Mouse (Mus musculus) NIH3T3 (cell line): ENCODE measurements around the gene Tbx2.

Experiments used
- DNase-seq: peaks from one replicate; pipeline ENCODE4 v3.0.0-alpha.2; 2012; ENCODE audit warnings: low read depth

Gene Tbx2

DNA sequence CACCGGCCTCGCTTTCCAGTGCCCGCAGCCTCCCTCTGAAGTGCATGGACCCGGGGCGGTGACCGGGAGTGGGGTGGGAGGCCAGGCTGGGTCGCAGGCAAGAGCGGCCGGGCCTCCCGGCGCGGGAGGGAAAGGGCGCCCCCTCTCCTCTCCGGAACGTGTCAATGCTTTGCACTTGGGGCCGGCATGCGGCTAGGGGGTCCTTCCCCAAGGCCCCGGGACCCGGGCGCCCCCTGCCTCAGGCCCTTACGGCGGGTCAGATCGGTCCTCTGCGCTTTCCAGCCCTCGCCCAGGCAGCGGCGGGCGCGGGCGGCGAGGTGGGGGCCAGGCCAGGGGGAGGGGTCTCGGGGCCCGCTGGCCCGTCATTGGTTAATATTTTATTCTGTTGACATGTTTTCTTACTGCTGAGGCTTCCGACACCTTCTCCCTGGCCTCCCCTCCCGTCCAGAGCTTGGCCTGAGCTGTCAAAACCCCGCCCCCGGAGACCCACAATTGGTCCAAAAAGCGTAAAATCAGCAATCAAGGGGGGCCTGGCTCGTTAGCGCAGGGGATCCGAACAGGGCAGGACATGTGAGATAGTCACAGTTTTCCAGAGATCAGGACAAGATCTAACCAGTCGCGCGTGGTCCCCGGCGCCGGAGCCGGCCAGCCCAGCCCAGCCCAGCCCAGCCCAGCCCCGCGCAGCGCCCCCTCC, at the start of gene Tbx2:
TSS of gene Tbx2 (plus strand) at position 321 of the 694 bp plus-strand sequence.
- peak; percentile 22 for DNase-seq

DNA sequence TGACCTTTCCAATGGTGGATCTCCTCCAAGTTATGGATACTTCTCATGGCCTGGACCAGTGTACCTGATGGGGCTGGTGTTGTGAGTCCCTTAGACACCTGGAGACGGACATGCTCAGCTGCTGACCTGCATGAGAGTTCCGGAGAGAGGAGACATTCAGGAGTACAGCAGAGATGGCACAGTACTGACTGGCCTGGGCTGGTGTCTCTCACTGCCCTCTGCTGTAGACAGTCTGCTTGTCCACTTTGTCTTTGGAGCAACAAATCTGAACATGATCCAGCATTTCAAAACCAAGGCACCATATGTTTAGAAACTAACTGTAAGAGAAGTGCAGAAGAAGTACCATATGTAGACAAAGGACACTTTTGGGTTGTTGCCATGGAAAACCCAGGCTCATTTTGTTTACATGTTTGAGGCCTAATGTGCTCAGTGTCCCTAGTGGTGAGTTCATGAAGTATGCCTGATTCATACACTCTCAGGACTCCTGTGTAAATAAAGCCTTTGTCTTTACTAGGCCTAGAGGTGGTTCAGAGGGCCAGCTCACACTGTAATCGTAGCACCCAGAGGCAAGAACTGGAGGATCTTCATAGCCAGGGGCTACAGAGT, 46.1 kb upstream of the Tbx2 start:
- peak; percentile 89 for DNase-seq

DNA sequence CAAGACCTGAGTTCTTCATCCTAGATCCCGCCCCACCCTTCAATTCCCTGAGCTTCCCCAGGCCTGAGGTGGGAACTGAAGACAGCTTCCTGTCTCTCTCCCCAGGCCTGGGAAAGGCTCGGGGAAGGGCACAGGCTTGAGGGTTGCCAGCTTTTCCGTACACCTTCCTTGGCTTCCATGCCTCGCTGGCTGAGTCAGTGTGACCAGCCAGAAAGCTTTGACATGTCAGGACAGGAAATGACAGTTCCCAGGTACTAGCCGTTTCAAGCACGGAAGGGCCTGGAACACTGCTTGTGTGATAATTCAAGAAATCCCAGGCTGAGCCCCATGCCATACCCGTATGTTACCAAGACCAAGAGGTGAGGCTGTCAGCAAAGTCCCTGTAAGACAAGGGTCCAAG, 42.6 kb upstream of the Tbx2 start:
- no peak for DNase-seq

DNA sequence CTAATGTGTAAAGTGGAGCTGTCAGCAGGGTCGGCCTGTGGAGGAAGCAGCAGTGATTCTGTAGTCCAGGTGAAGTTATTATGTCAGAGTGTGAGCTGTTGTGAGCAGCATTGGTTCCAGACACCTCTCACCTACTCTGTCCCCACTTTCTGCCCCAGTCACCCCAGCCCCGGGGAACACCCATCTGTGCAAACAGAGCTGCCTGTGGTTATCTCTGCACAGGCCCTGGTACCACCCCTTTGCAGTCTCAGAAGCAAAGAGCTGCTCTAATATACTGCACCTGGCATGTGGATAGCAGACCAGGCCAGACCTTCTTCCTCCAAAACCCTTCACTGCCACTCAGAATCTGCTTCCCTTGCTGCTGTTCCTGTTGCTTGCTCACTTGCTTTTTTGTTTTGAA, 42.1 kb upstream of the Tbx2 start:
- DNase-seq, result no peak

DNA sequence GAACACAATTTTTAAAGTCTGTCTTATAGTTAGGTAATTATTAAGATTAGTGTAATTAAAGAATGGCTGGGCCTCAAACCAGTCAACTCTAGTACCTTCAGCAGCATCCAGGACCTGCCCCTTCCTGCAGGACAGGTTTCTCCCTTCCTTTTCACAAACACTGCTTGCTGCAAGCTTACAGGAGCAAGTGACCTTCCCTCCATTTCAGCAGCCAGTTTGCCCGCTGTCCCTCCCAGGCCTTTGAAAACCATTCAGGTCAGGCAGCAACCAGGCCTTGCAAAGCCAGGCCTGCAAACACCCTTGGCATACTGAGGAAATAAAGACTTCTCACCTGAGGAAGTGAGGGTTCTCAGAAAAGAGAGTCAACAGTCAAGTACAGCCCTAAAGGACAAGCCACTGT, 41.1 kb upstream of the Tbx2 start:
- no peak for DNase-seq

DNA sequence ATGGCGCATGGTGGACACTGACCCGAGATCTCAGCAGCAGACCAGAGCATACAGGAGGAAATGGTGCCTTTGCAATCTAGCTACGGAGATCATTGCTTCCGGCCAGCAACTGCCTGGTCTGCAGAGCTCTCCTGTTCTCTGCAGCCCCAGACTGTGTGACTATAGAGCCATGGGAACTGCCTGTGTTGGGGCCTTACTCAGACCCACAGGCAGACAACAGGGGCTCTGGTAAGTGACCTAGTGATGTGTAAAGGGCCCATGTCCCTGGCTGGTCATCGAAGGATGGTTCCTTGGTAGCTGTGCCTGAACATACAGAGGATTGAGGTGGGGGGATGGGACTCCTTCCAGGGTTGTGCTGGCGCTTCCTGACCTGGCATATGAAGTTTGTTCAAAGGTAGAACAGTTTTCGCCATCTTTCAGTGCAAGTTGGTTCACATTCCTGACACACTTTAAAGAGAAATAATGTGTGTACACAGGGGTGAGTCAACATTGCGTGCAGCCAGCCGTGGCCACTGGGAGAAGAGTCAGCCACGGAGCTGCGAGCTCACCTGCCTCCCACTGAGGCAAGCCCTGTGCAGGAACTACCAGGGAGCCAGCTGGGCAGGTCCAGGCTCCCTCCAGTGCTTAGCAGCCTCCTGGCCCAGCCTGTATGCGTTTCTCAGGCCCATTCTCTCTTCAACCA, 39.7 kb upstream of the Tbx2 start:
- DNase-seq, result peak; percentile 11

DNA sequence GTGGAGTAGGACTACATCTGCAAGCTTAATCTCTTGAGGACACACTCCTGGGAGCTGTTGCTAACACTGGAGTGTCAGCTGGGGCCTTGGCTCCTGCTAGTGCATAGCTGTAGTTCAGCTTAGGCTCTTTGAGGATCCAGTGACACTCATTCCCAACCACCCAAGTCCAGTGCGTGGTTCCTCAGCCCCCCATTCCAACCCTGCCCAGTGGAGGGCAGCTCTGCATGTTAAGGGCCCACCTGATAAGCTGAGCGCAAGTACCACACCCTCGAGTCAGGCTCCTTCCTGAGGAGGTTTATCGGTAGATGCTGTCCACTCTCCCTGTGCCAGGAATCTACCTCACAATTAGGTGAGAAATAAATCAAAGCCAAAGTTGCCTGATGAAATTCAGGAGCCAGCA, 32.9 kb upstream of the Tbx2 start:
- DNase-seq, result no peak

DNA sequence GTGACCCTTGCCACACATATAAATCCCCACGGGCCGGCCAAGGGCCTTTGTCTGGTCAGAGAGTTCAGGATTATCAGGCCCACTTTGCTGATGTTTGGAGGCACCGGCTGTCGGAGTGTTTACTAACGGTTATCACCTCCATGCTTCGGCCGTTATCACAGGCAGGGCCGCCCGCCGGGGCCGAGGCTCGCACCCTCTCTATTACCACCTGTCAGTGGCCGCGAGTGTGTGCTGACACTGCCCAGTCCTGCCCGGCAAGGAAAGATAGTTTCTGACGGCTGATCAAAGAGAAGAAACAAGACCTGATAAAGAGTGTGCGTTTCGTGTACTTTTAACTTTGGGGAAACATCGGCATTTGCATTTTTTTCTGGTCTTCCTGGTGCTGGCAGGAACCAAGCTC, 32.5 kb upstream of the Tbx2 start:
- DNase-seq, result no peak

DNA sequence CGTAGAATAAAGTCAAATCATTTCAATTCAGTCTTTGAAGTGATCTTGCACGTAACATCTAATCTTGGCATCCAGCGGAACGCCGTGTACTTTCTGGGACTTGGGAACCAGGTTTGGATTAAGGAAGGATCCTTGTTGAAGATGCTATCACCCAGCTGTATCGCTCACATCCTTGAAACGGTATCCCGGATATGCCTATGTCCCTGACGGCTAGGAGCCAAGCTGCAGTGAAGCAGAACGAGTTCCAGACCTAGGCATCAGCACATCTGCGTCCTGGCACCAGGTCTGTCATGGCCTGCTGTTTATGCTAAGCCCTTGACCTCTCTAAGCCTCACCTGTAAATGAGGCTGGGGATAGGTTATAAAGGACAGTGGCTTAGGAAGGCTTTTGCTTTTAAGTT, 32.0 kb upstream of the Tbx2 start:
- DNase-seq, result no peak

DNA sequence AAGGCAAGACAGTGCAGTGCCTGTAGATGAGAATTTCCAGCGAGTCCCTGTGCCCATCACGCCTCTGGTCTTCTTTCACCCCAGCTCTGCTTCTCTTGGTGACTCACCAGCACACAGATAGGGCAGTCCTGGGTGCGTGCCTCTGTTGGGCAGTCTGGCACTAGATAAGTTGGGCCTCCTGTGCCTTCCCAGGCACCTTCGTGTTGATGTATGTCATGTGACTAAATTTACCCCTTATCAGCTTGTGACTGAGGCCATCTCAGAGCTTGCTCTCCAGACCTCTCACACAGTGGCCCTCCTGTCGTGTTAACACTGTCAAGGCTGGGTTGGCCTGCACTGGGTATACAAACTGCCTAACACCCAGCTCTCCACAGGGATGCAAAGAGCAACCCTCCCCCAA, 28.3 kb upstream of the Tbx2 start:
- DNase-seq, result no peak

DNA sequence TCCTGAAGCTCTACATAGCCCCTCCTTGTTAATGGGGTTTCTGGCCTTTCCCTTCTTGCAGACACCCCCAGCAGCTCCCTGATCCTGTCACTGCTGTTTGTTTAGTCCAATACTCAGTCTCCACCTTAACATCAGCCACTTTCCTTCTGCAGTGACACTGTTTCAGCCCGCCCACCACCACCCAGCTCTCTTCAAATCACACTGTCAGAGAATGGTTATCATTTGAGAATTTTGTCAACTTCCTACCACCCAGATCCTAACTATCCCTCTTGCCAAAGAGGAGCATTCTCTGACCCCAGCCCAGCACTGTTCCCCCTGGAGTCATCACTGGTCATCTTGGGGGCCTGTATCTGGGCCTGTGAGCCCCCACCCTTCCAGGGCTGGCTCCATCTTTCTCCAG, 26.6 kb upstream of the Tbx2 start:
- no peak for DNase-seq

DNA sequence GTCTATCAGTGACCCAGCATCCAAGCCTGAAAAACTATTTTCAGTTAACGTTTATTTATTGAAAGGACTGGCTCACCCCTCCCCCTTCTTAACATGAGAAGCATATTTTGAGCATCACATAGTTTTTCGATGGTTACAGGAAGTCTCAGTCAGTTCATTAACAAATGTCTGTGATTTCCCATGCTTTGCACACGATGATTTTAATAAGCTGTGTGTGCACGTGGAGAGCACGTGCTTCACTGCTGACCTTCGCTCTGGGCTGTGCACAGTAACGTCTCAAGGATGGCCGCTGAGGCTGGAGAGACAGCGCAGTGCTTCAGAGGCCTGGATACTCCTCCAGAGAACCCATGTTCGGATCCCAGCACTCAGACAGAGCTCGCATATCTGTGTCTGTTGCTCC, 25.0 kb upstream of the Tbx2 start:
- DNase-seq, result no peak

DNA sequence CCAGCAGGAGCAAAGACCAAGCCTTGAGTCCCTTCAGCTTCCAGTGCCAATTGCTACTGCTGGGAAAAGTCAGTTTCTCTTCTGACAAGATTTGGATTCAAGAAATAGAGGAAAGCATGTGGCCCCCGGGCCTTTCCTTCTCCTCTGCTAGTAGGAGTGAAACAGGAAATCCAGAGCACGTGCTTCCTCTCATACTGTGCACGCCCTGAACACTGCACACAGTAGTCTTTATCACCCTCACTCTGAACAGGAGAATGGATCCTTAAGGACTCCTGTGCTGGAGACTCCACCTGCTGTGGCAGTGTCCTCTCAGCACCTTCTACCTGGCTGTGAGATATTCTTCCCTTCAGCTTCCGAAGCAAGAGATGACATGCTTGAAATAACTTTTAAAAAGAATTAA, 21.1 kb upstream of the Tbx2 start:
- DNase-seq, result no peak

DNA sequence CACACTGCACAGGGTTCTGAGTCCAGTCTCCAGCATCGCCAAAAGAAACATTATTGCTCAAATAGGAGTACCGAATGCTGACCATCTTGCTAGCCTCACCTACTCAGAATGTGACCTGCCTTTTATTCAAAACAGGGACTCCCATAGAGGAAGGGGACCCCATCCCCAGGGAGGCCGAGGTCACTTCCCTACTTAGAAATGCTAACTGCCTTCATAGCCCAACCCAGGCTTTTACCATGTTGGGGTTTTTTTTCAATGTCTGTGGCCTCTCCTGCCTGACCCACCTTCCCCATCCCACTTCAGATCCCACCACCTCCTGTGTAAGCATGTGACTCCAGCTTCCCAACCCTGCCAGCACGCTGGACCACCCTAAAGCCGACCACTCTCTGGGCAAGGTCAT, 20.7 kb upstream of the Tbx2 start:
- DNase-seq, result no peak

DNA sequence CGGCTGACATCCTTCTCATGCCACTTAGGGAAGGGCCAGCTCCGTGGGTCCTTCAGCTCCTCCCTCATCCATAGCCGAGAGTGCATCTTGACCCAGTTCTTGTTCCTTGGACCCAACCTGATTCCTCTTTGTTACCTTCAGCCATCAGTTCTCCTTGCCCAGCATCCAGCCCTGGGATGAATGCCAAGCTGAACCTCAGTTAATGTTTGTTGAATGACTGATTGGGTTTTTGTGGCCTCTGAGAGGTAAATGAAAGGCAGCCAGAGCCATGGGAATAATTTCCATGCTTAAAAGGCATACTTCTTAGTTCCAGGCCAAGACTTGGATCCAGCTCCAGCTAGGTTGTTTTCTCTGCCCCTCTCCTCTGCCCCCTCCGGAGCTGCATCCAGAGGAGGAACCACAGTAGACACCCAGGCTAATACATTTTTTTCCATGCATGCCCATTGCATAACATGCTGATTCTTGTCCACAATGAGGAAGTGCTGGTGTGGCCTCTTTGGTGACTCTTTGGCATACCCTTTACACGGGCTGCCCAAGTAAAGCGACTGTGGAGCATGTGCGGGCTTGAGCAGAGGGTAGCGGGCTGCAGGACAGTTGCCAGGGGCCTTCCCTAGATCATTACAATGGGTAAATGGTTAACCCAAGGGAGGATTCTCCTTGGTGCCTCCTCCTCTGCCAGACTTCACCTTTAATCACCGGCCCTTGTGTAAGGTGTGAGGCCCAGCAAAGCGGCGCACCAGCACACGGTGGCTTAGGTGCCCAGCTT, 20.0 kb upstream of the Tbx2 start:
- no peak for DNase-seq

DNA sequence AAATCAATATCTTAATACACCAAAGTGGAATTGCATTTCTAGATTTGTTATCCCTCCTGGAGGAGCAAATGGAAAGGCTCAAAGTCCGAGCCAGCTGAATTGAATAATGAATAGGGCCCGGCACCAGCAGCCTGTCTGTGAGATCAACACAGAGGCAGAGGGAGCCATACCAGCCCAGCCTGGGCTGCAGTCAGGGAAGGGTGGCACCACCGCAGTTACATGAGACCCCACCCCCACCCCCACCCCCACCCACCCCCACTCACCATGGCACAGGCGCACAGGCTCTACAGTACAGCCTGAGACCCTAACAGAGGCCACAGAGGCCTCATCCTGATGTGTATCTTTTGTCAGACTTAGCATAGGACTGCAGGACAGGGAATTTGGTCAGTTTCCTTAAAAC, 17.7 kb upstream of the Tbx2 start:
- no peak for DNase-seq

DNA sequence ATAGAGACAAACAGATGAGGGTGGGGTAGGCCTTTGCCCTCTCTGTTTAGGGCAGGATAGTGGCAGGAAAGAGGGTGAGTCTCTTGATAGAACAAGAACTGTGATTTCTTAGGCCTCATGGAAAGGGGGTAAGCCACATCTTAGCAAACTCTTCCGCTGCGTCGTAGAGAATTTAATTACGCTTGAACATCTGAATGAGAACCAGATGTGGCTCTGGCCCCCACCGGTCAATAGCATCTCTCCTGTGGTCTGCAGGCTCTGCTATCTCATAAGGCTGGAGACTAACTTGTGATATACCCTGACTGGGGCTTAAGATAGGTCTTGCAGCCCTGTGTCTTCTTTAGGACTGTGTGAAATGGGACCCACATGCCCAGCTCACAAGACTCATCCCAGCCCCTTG, 15.9 kb upstream of the Tbx2 start:
- no peak for DNase-seq

DNA sequence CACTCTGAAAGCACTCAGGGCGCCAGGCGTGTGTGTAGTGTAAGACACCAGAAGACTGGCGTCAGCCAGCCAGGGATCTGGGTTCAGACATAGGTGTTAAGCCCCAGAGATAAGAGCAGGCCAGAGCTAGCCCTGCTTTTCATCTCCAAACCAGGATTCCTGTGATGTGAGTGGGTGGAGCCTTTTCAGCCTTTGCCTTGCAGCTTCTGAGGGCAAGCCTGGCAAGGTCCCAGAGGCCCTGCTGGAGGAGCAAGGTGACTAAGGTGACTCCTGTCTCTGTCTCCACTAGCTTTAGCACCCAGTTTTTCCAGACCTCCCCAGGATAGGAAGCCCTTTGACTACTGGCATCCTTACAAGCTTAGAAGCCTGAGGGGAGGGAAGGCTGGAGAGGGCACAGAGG, 13.9 kb upstream of the Tbx2 start:
- DNase-seq, result no peak

DNA sequence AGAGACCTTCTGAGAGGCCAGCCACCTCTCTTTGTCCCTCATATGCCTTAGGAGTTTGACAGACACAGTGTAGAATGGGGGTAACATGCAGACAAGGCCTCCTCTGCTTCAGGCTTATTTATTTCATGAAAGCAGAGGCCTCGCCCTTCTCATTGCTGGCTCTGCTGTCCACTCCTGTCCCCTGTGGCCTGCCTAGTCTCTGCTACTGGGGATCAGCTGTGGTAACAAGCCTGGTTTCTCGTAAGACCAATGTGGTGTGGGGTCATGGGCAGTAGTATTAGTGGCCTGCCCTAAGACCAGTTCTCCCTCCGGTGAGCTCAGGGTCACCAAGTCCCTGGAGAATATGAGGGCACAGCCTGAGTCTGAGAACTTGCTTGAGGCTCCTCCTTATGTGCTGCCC, 11.4 kb upstream of the Tbx2 start:
- no peak for DNase-seq

DNA sequence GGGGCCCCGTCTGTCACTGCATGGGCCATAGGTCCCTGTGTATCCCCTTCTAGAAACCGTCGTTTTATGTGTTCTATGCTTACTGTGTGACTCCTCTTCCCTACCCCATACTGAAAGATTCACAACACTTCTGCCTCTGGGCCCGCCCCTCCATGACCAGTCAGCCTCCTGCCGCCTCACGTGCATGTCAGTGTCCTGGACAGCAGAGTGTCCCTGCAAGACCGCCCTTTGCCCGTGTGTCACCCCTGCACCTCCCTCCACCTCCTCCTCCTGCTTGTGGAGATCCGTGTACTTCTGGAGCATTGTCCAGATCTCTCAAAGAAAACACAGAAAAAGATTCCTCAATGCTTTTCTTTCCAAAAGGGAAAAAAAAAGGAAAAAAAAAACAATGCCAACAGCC, 10.7 kb upstream of the Tbx2 start:
- no peak for DNase-seq

DNA sequence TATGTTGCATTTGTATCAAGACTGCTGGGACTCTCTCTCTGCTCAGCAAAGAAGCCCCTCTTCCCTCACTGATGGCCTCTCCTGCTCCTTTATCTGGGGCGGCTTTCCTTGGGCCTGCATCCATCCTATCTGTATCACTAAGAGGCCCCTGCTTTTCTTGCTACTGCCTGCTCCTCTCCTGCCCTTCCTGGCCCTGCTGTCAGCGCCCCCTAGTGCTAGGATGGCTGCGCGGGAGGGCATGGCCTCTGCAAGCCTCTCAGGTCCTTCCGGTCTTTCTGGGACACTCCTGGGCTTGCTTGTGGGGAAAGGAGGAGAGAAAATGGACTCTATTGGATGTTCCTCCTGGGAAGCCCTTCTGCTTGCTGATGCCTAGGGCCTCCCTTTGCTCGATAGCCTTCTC, 9.2 kb upstream of the Tbx2 start:
- DNase-seq, result peak; percentile 76

DNA sequence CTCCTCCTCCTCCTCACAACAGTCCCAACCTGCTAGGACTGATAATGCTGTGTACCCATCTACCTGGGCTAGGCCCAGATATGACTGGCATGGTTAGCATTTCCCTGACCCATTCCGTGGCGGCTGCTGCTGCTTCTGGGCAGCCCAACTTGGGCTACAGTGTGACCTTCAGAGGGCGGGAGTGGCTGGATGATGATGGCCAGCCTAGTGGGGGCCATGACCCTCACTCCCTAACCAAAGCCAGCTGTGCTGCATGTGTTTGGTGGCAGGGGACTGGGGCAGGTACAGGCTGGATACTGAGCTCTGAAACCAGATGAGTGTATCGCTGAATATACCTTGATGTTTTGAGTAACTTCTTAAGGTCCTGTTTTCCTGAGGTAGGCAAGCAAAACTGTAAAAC, 8.6 kb upstream of the Tbx2 start:
- DNase-seq, result no peak

DNA sequence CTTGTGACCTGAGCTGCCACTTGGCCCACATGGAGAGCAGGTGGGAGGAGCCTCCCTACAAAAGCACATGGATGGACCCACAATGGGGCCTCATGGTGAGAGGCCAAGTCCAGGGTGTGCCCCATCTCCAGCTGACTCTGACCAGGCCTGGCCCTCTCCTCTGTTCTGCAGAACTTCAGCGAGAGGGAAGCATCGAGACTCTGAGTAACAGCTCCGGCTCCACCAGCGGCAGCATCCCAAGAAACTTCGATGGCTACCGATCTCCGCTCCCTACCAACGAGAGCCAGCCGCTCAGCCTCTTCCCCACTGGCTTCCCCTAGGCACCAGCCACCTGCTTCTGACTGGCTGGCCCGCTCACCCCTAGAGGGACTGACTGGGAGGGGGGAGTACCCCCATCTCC, 7.3 kb upstream of the Tbx2 start:
- DNase-seq, result no peak
